Mouse (Mus musculus): ENCODE results near the gene Apba2.

Gene Apba2

DNA sequence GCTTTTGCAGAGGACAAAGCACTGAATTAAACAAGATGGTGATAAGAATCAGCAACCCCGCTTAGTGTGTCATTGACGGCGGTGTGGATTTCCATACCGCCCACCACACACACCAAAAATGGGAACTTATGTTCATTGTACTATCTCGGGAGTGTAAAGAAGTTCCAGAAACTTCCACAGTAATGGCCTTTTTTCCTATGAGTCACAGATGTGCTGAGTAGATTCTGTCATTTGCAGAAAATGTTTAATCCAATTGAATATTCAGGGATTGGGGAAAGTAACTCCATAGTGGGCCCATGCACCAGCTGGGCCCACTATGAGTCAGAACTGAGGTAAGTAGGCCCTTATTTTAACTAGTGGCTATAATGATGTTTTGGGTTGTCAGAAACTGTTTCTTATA lies 161.0 kb downstream of the Apba2 start:
- DNase-seq, result no peak

DNA sequence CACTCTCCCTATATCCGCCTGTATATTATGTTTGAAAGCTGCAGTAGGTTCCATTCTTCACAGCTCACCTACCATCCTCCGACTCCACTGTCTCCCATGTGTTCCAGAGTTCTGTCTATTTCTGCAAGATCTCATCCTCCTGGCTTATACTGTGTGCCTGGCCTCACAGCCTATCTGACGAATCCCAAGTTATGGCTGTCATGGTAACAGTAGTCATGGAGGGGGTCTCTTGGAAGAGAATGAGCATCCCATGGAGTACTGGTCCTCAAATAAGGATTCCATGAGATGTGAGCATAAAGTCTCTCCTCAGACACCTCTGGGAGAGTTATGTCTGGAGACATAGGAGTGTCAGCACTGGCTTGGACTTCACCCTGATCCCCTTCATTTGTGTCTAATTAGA lies 162.1 kb downstream of the Apba2 start:
- no peak for DNase-seq

DNA sequence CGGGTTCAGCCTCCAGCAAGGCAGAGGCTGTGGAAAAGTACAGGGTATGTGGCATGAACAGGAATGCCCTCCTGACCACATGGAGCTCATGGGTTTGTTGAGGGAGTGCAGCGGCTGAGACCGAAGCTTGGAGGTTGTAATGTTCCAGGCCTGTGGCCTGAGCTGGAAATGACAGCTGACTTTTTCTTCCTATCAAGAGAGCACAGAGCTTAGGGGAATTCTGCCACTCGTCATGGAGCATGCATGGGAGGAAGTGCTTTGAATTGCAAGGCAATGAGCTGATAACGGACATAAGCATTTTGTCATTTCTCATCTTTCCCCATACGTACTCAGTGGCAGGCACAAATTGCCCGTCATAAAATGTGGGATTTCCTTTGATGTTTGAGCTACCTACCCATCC lies 163.6 kb downstream of the Apba2 start:
- no peak for DNase-seq

DNA sequence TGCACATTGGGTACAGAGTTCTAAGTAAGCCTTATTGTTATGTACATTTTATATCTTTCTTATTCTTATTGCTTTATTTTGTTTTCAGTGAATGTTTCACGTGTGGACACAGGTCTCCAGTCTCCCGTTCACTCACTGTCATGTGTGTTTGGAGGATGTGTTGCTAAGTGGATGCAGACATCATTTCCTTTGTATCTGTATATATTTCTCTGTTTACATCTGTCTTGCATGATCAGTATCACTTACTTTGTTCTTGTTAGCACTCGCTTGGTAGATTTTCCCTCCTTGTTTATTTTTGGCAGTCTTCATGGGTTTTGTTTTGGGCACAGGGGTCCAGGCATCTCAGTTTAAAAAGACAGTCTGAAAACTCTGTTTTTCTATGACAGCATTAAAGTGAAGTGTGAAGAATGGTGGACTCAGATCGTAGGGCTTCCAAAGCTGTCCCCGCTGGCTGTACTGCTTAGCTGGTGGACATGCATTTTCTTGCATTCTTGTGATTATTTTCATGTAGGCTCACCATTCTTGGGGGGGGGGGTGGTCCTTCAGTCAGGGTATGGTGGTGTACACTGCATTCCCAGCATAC lies 164.3 kb downstream of the Apba2 start:
- no peak for DNase-seq

DNA sequence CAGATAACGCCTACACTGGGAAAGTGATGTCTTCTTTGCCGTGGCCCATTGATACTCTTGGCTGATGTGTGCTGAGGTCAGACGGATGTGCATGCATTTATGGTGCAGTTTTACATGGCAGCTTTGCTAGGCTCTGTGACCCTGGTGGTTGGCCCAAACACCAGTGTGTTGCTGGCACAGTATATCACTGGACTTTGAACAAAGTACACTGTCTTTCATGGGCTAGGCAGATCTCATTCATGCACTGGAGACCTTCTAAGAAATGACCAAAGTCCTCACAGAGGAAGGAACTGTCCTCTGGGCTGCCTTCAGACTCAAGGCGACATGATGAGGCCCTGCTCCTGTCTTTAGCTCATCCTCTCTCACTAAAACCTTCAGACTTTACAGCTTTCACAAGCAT lies 166.5 kb downstream of the Apba2 start:
- no peak for DNase-seq

DNA sequence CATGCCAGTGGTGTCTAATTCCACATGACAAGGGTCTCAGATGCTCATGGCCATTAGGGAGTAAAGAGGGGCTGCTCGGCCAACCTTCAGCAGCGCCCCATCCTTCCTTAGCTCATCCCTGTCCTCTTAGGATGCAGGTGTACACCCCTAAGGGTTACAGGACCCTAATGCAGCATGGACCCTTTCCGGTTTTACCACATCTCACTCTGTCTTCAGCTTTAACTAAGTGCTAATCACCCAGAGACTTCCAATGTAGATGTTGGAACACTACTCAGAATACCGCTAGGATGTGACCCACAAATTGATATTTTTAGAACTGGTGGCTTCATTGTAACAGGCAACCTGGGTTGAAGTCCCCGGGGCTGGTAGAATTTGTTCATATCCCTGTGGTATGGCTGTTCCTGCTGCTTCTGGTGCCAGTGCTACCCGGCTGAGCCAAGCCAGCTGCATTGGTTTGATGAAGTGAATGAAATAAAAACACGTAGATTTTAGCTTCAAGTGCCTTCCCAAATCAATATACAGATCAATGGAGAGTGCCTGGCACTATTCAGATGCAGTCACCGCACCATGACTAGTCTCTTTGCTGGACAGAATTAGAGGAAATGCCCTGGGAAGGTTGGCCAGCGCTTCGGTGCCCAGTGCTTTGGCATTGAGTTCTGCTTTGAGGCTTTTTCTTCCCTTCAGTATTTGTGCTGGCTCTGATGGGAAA lies 178.4 kb downstream of the Apba2 start:
- DNase-seq, result no peak

DNA sequence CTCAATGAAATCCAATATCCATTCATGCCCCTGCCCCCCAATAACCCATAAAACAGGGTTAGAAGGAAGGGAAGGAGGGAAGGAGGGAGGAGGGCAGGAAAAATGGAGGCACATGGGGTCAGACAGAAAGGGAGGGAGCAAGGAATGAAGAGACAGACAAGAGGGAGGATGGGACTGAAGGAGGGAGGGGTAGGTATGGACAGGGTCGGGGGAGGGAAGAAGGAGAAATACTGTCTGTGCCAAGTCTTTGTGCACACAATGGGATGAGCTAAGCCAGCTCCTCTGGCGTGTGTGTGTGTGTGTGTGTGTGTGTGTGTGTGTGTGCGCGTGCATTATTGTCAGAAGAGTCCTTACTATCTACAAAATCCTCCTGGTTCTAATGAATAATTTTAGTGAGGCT lies 183.4 kb downstream of the Apba2 start:
- DNase-seq, result no peak

DNA sequence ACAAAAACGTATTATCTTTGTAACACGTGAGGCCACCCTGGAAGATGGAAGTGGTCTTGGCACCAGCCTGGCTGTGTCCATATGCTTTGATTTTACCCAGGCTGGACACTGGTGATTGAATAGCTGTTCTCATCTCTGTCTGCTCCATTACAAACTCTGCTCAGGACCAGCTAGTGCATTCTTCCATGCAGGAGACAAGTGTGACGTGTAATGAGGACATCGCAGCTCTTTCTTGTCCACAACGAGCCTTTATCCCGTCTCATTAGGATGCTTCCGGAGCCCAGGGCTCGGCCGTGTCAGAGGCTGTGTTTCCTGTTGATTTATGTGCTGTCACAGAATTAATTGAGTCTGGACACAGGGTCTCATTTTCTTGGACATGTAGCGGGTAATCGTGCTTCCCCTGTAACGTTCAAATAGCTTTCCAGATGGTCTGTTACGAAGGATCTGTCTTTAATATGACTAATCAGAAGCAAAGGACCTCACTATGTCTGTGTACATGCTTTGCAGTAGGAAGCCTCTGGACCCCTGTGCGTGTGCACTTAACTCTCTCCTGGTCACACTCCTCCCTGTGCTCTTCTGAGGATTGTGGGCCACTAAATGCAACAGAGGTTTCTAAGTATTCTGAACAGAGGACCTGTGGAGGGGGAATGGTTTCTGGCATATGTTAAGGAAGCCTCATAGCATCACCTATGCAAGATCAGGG lies 186.8 kb downstream of the Apba2 start:
- no peak for DNase-seq

DNA sequence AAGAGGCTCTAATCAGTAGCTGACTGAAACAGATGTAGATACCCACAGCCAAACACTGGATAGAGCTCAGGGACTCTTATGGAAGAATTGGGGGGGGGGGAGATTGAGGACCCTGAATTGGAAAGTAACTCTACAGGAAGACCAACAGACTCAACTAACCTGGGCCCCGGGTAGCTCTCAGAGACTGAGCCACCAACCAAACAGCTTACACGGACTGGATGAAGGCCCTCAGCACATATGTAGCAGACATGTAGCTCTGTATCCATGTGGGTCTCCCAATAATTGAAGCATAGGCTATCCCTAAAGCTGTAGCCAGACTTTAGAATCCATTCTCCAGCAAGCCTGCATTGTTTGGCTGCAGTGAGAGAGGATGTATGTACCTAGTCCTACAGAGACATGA lies 190.3 kb downstream of the Apba2 start:
- no peak for DNase-seq

DNA sequence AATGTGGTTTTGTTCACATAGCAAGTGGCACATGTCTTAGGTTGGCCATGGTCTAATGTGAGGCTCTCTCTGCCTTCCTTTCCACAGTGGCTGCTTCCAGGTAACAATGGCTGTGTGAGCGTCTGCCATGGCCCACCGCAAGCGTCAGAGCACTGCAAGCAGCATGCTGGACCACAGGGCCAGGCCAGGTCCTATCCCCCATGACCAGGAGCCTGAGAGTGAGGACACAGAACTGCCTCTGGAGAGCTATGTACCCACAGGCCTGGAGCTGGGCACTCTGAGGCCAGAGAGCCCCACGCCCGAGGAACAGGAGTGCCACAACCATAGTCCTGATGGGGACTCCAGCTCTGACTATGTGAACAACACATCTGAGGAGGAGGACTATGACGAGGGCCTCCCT lies 193.4 kb downstream of the Apba2 start:
- no peak for DNase-seq

DNA sequence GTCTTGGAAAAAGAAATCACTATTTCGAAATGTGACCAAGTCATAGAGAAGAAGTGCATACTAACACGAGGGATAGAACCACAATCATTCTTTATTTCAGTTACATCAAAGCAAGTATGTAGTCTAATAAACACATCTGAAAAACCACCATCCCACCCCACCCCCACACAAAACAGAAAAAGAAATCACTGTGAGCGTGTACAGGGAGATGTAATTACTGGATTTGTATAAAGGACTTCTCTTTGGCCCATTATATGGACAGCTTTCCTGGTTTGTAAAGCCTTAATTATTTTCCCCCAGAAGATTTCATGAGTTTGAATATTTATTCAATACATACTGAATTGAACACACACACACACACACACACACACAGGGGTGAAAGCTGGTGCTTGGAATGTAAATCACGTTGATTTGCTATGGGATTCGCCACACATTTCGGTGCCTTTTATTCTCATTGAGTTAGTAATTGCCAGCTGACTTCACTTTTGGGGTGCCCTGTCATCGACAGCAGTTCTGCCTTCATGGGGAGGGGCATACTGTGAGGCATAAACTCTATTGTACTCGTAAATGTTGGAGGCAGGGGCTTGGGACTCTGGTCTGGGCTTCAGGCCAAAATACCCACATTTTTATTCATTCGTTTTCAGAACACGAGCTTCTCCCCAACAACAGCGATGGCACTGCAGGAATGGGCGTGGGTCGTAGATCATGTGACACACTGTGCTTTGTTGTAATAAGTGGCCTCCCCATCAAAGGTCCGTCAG lies 195.2 kb downstream of the Apba2 start:
- DNase-seq, result no peak

DNA sequence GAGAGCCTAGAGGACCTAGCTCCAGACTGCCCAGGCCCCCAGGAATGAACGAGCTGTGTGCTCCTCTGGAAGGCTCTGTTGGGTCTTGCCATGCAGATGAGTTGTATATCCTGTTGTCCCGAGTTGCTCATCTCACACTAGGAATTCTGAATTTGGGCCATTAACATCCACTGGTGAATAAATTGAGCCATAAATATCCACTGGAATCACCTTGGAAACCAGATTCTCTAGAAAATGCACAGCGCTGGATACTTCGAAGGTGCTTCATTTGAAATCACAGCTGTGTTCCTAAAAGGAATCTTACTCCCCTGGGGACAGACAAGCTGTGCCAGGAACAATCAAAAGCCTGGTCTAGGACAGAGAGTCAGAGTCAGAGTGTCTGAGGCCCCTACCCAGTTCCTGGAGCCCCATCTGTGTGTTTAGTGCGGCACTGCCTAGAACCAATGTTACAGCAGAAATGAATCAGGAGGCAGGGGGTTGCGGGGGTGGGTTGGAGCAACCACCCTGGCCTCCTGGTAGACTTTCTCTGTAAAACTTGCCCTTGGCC lies 196.4 kb downstream of the Apba2 start:
- DNase-seq, result no peak

DNA sequence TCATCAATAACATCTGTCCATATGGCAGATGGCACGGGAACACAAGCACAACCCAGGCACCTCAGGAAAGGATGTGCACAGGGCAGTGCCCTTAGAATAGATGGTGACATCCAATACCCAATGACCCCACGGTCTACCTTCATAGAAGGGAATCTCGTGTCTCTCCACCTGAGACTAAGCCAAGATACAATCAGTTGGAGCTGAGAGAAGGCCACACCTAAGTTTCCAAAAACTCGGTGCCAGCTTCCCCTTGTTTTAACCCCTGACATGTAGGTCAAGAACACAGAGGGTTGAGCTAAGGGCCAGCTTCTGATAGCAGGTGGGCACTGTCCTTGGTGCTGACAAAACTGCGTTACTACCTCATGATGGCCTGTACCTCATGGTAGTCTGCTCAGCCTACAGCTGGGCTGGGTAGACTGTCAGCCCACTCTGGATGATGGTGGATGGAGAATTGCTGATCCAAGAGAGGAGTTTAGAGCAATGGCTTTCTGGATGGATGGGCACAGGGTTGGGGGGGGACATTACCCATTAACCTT lies 202.6 kb downstream of the Apba2 start:
- no peak for DNase-seq

DNA sequence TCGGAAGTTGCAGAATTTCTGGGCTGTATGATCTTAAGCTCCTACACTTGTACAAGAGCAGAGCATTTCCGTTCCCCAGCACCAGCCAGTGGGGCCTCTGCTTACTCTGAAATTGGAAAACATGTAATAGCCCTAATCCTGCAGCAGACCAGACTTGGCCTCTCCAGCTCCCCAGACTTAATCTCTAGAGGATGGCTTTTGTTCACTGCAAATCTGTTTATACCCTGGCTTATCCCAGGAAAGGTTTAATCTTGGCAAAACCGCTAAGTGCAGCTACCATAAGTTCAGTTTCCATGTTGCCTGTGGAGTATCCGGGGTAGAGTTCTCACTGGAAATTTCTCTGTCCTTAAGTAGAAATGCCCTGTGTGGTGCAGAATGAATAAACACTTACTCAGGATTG lies 206.7 kb downstream of the Apba2 start:
- no peak for DNase-seq

DNA sequence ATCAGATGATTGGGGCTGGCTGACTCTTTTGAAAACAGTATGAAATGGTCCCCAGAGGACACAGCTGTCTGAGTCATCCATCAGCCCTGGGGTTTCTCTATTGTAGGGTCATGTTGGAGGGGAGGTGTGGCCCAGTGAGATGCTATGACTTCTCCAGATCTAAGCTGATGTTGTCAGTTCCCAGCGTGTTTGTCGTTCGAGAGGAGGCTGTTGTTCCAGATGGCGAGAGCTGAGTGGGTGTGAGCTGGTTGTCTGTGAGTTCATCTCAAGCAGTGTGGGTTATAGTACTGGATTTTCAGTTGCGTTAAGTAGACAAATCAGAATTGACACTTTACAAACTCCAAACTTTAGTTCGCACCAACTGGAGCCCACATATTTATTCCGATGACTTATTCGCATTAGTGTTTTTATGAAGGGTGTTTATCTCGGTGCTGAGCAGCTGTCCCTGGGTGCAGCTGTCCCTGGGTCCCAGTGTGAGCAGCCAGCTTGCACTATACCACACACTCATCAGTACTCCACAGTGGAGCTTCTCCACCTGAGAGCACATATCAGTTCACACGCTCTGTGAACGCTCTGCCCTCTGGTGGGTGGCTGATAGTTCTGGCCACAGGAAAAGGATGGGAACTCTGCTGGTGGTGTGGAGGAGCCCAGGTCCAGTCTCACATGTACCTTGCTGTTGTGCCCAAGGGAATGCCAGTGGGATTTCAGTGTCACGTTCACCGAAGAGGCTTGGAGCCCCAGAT lies 208.2 kb downstream of the Apba2 start:
- no peak for DNase-seq

DNA sequence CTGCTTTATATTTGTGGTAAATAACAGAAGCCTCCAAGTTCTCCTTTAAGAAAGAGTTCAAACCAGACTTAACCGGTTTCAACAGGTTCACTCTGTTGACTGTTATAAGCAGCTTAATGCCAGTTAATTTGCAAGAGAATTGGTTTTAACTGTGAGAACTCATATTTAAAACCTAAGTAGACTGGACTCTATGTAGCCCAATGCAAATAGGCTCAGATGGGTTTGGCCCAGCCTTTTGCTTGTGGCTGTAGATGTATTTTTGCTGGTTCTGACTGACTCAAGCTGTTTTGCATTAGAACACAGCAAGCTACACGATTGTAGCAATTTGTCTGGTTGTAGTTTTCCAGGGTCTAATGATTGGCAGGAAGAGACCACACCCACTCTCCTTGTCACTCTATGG lies 214.8 kb downstream of the Apba2 start:
- DNase-seq, result no peak

DNA sequence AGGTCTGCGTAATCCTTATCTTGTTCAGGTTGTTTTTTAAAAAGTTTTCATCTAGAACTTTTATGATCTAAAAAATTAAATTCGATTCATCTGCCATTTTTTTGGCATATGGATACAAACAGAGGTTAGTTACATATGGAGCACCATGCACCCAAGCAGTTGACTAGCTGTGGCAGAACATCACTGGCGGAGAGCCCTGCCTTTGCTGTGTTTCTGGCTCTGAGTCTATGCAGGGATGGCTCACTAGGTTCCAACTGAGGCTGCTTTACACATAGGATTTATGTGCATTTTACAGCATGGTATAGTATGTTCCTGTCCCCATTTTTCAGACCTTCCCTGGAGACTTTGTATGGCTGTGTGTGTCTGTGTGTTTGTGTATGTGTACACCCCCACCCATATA lies 221.8 kb downstream of the Apba2 start:
- no peak for DNase-seq

DNA sequence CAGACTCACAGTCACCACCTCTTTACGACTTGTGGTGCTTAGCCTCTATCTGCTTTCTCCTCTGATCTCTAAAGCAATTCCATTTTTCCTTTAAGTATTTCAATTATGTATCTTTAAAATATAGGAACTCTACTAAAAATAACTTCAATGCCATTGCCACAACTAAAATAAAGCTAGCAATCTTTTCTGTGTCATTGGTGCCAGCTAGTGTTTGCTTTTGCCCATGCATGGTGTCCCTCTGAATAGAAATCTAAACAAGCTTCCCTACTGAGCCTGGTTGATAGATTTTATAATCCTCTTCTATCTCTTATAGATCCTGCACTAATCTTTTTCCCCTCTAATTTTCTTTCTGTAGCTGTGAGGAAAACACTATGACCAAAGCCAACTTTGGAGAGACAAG lies 222.9 kb downstream of the Apba2 start:
- no peak for DNase-seq

DNA sequence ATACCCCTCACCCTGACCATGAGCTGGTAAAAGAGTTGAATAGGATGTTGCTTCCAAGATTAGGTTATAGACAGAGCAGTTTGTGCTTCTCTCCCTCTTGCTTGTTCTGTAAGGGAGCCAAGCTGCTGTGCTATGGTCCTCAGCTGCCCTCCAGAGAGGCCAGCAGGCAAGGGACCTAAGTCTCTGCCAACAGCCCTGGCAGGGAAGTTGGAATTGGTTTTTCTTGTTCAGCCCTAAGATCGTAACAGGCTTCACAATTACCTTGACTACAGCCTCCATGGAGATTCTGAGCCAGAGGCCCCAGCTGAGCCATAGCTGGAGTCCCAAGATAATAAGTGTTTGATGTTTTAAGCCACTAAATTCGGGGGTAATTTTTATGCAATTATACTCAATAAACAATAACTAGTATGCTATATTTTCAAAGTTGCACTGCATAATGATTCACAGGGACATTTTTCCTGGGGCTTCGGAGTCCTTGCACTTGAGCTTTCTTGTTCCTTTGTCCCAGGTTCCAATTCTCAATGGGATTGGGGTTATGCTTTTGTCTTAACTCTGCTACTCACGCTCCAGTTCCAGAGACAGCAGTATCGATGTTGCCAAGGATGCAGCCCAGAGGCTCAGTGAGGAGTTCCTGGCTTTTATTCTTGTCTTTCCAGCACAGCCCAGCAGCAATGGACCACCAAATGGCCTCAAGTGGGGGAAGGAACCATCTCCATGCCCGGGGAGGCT lies 224.6 kb downstream of the Apba2 start:
- DNase-seq, result no peak

DNA sequence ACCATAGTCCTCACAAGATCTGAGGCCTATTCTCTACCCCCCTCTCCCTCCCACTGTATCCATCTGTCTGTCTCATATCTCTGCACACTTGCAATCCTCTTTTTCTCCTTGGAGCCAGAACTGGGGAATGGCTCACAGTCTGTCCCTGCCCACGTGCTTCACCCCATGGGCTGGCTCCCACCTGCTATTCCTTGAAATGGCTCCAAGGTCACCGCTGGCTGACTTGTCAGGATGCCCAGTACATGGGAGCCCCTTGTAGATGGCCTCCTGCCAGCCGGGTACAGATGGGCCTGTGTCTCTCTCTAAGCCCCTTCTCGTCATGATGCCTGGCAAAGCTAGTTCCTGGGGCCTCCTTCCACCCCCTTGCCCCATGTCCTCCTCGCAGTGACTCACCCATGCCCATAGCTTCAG lies 226.7 kb downstream of the Apba2 start:
- DNase-seq, result no peak

DNA sequence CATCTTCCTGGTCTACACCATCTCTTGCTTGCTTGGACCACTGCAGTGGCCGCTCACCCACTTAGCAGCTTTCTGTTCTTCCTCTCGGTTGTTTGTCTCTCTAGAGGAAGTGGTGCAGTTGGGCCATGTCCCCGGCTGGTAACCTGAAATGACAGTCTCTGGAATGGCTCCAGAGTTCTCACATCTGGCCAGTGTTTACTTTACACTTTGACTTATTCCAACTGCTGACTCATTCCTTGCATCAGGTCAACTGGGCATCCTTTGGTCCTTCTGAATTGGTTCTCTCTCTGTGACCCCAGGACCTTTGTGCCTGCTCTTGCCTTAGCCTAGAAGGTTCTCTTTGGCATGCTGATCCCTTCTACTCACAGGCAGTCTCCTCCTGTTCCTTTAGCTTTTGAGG lies 227.3 kb downstream of the Apba2 start:
- no peak for DNase-seq

DNA sequence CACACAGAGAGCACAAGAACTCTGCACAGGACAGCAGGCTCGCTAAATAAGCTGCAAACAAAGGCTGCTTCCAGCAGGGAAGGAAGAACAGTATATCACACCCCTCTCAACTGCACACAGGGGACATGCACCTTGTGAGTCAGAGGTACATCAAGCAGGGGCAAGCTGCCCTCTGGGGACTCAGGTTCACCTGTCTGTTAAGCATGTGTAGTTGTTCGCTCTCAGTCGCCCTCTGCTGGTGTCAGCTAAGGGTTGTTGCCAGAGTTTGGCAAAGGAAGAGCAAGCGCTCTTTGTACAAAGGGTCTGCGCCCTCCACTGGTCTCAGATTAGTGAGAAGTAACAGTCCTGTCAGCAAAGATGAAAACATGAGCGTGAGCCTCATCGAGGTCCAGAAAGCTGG lies 228.3 kb downstream of the Apba2 start:
- DNase-seq, result peak; percentile 24 to 27
